Mouse (Mus musculus): Measurements from ENCODE around the gene Me1. TPM values are rescaled to one million over a fixed set of nuclear protein-coding genes. Genes with fewer than 3 reads are reported as not detected.
A peak's percentile ranks its signal among the peaks of the same experiment; 100 is the strongest.

Me1 gene
- polyA plus RNA-seq, 1 experiment from 2014 or later = 18.9 TPM

DNA sequence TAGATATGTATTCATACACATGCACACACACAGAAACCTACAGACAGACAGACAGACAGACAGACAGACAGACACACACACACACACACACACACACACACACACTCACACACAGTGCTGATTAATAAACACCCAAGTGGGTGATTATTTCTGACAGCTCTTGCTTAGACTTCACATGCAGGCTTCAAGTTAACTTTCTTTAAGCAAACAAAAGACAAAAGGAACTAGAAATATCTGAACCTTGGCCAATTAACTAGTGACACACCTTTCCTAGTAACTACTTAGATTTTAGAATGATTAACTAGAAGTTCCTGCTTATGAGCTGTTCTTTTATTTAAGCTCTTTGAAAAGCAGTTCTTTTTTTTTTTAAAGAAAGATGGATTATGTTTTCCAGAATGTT is 38.6 kb upstream of the Me1 start:
- Histone ChIP-seq H3K27me3 (ENCODE audit: control insufficient read depth, insufficient read depth, low read length) (no peaks in the 10 kb centered on the region), H3K9me3 (replicated peaks; ENCODE audit: control insufficient read depth, low read length) (no peaks in the 10 kb centered on the region), H3K27ac (replicated peaks; ENCODE audit: low read depth, low read length) (no peak overlapping the region), H3K36me3 (replicated peaks; ENCODE audit: control insufficient read depth, insufficient read depth, low read depth, low read length) (no peaks in the 10 kb centered on the region), H3K4me3 (ENCODE audit: low read depth, low read length) (no peak overlapping the region), H3K4me2 (ENCODE audit: low read depth, low read length) (no peak overlapping the region), H3K4me1 (ENCODE audit: control insufficient read depth, insufficient read depth, low read length) (no peaks in the 10 kb centered on the region), H3K9ac (replicated peaks; ENCODE audit: low read length) (no peak overlapping the region)
- ATAC-seq (replicated peaks; ENCODE audit: insufficient number of reproducible peaks, low FRiP score, low TSS enrichment, low read depth) (no peak), DNase-seq (ENCODE audit: low spot score) (no peak)

DNA sequence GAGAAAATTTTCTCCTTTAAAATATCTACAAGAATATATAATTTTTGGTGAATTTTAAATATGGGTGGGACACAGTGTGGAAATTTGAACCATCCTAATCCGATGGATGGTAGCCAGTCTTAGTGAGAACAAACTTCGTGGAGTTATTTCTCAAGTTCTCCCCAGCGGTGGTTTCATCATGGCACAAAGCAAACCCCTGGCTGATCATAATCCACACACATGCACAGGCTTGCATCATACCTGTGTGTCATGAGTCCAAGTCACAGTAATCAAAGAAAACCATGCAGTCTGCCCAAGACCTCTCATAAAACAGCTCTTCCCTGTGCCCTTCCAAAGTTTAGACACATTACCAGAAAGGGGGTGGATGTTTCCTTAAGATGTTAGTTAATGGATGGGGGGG is 34.1 kb upstream of the Me1 start:
- no peaks in the 10 kb centered on the region for H3K9me3 ChIP-seq (replicated peaks; ENCODE audit: control insufficient read depth, low read length)

DNA sequence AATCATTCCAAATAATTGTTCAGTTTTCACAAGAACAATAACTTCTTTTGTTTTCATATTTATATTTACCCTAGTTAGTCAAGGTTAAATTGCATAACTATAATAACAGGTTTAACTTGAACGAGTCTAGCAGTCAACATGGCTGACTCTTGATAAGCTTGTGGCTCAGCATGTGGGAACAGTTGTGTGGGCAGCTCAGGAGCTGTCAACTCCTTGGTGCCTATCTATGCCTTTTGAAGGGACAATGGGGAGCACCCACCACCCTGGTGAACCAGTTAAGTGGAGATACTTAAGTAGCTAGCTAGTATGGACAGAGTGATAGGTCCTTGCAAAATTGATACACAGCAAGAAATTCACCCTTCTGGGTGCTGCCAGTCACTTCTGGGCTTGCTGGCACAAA is 33.3 kb upstream of the Me1 start:
- ATAC-seq (replicated peaks; ENCODE audit: insufficient number of reproducible peaks, low FRiP score, low TSS enrichment, low read depth) = no peak
- H3K9me3 ChIP-seq (replicated peaks; ENCODE audit: control insufficient read depth, low read length) = no peaks in the 10 kb centered on the region
- no peak overlapping the region for H3K4me2 ChIP-seq (ENCODE audit: low read depth, low read length)
- no peaks in the 10 kb centered on the region for H3K36me3 ChIP-seq (replicated peaks; ENCODE audit: control insufficient read depth, insufficient read depth, low read depth, low read length)
- no peak overlapping the region for H3K27ac ChIP-seq (replicated peaks; ENCODE audit: low read depth, low read length)
- DNase-seq (ENCODE audit: low spot score) = no peak
- H3K27me3 ChIP-seq (ENCODE audit: control insufficient read depth, insufficient read depth, low read length) = no peaks in the 10 kb centered on the region
- no peaks in the 10 kb centered on the region for H3K4me1 ChIP-seq (ENCODE audit: control insufficient read depth, insufficient read depth, low read length)
- H3K4me3 ChIP-seq (ENCODE audit: low read depth, low read length) = no peak overlapping the region
- H3K9ac ChIP-seq (replicated peaks; ENCODE audit: low read length) = no peak overlapping the region
- 69% methylated on average over 1 of the region's 1 CpGs for WGBS

More for the DNA sequence above, 34.1 kb upstream of the Me1 start:
- H3K27me3 ChIP-seq (ENCODE audit: control insufficient read depth, insufficient read depth, low read length) = no peaks in the 10 kb centered on the region
- H3K4me3 ChIP-seq (ENCODE audit: low read depth, low read length) = no peak overlapping the region
- no peaks in the 10 kb centered on the region for H3K36me3 ChIP-seq (replicated peaks; ENCODE audit: control insufficient read depth, insufficient read depth, low read depth, low read length)
- H3K4me1 ChIP-seq (ENCODE audit: control insufficient read depth, insufficient read depth, low read length) = no peaks in the 10 kb centered on the region
- 88% methylated on average over 3 of the region's 3 CpGs for WGBS
- H3K4me2 ChIP-seq (ENCODE audit: low read depth, low read length) = no peak overlapping the region
- no peak for DNase-seq (ENCODE audit: low spot score)
- H3K27ac ChIP-seq (replicated peaks; ENCODE audit: low read depth, low read length) = no peak overlapping the region
- no peak for ATAC-seq (replicated peaks; ENCODE audit: insufficient number of reproducible peaks, low FRiP score, low TSS enrichment, low read depth)
- H3K9ac ChIP-seq (replicated peaks; ENCODE audit: low read length) = no peak overlapping the region

DNA sequence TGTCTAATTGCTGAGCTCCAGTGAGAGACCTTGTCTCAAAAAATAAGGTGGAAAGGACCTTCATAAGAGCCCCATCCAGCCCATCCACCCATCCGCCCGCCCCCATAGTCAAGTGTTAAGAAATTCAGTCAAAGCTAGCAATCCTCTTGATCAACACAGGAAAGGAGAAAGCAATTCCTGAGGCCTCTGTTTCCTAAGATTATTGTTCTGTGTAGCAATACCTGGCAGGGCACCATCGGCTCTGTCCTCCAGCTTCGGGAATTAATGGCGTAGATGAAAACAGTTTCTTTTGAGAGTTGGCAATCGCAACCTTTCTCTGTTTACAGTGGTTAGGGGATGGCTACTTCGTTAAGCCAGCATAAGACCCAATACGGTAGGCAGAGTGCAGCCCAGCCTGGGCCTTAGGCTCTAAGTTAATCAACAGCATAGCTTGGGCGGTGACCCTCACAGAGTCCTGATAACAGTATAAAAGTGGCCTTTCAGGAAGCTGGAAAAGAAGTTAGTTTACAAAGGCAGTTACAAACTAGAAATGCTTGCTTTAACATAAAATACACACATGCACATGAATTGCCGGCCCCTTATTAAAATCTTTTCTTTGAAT is 32.6 kb upstream of the Me1 start:
- Histone ChIP-seq H3K36me3 (replicated peaks; ENCODE audit: control insufficient read depth, insufficient read depth, low read depth, low read length) (no peaks in the 10 kb centered on the region), H3K9me3 (replicated peaks; ENCODE audit: control insufficient read depth, low read length) (no peaks in the 10 kb centered on the region), H3K4me3 (ENCODE audit: low read depth, low read length) (no peak overlapping the region), H3K9ac (replicated peaks; ENCODE audit: low read length) (no peak overlapping the region), H3K27ac (replicated peaks; ENCODE audit: low read depth, low read length) (no peak overlapping the region), H3K27me3 (ENCODE audit: control insufficient read depth, insufficient read depth, low read length) (no peaks in the 10 kb centered on the region), H3K4me1 (ENCODE audit: control insufficient read depth, insufficient read depth, low read length) (no peaks in the 10 kb centered on the region), H3K4me2 (ENCODE audit: low read depth, low read length) (no peak overlapping the region)
- DNase-seq (ENCODE audit: low spot score) = no peak
- ATAC-seq (replicated peaks; ENCODE audit: insufficient number of reproducible peaks, low FRiP score, low TSS enrichment, low read depth) = no peak
- WGBS = 84% methylated on average over 10 of the region's 10 CpGs

DNA sequence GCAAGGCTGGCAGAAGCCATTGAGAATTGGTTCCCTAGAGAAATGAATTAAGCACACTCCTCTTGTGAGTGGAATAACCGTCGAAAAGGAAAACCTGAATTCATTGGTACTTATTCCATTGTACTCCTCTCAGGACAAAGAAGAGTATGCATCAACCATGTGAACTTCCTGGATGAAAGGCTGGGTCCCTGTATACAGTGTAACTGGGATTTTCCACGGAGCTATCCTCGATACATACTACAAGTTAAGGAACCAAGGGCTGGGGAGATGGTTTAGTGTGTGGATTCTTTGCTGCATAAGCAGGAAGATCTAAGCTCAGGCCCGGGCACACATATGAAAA is 30.6 kb upstream of the Me1 start:
- no peaks in the 10 kb centered on the region for H3K27me3 ChIP-seq (ENCODE audit: control insufficient read depth, insufficient read depth, low read length)
- 88% methylated on average over 5 of the region's 5 CpGs for WGBS
- H3K4me1 ChIP-seq (ENCODE audit: control insufficient read depth, insufficient read depth, low read length) = no peaks in the 10 kb centered on the region
- H3K9ac ChIP-seq (replicated peaks; ENCODE audit: low read length) = no peak overlapping the region
- H3K4me2 ChIP-seq (ENCODE audit: low read depth, low read length) = no peak overlapping the region
- no peak overlapping the region for H3K4me3 ChIP-seq (ENCODE audit: low read depth, low read length)
- no peaks in the 10 kb centered on the region for H3K9me3 ChIP-seq (replicated peaks; ENCODE audit: control insufficient read depth, low read length)
- no peaks in the 10 kb centered on the region for H3K36me3 ChIP-seq (replicated peaks; ENCODE audit: control insufficient read depth, insufficient read depth, low read depth, low read length)
- ATAC-seq (replicated peaks; ENCODE audit: insufficient number of reproducible peaks, low FRiP score, low TSS enrichment, low read depth) = no peak
- H3K27ac ChIP-seq (replicated peaks; ENCODE audit: low read depth, low read length) = no peak overlapping the region
- DNase-seq (ENCODE audit: low spot score) = no peak

DNA sequence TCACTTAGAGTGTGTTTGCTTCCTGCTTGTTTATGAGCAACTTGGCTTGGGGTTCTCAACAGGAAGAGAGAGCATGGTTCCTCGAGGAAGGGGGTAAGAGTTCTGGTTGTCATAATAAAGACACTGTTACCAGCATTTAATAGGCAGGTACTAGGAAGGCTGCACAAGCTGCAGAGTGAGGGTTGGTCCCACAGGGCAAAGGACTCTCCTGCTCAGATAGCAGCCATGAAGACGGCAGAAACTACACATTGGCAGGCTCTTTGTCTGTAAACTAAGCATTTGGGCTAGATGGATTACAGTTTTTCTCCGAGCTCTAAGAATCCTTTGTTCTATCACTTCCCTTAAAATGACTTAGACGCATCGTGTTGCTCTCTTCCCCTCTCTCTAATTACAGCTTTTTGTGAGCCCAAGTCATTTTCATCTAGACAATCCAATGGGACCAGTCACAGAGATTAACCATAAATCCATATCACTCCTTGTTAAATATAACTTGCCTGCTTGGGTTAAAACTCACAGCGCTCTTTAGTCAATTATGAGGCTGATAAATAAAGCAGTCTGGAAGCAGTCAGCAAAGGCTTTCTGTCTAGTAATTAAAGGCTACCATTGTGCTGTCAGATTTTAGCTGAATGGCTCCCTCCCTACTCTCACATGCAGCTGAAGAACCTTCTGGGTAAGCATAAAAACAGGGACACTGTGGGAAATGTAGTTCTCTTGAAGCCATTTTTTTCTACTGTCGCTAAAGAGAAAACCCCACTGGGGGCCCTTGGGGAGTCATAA is 30.0 kb upstream of the Me1 start:
- Histone ChIP-seq H3K36me3 (replicated peaks; ENCODE audit: control insufficient read depth, insufficient read depth, low read depth, low read length) (no peaks in the 10 kb centered on the region), H3K4me3 (ENCODE audit: low read depth, low read length) (no peak overlapping the region), H3K27ac (replicated peaks; ENCODE audit: low read depth, low read length) (no peak overlapping the region), H3K4me2 (ENCODE audit: low read depth, low read length) (no peak overlapping the region), H3K27me3 (ENCODE audit: control insufficient read depth, insufficient read depth, low read length) (no peaks in the 10 kb centered on the region), H3K9me3 (replicated peaks; ENCODE audit: control insufficient read depth, low read length) (no peaks in the 10 kb centered on the region), H3K4me1 (ENCODE audit: control insufficient read depth, insufficient read depth, low read length) (no peaks in the 10 kb centered on the region), H3K9ac (replicated peaks; ENCODE audit: low read length) (no peak overlapping the region)
- DNase-seq (ENCODE audit: low spot score) (peak; percentile 3), ATAC-seq (replicated peaks; ENCODE audit: insufficient number of reproducible peaks, low FRiP score, low TSS enrichment, low read depth) (no peak)
- WGBS = 49% methylated on average over 7 of the region's 7 CpGs

DNA sequence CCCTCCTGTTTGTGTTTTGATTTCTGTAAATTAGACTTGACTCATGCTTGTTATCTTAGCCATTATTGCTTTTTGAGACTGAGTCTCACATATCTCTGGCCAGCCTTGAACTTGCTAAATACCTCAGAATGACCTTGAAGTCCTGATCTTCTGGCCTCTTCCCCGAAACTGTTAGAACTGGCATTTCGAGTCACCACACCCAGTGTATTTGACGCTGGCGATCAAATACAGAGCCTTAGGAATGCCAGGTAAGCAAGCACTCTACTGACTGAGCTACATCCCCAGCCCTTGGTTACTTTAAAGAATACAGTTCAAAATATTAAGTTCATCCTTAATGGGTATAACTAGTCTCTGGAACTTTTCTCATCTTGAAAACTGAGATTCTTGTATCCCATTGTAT is 29.3 kb upstream of the Me1 start:
- Histone ChIP-seq H3K4me2 (ENCODE audit: low read depth, low read length) (no peak overlapping the region), H3K4me1 (ENCODE audit: control insufficient read depth, insufficient read depth, low read length) (no peaks in the 10 kb centered on the region), H3K9me3 (replicated peaks; ENCODE audit: control insufficient read depth, low read length) (no peaks in the 10 kb centered on the region), H3K27me3 (ENCODE audit: control insufficient read depth, insufficient read depth, low read length) (no peaks in the 10 kb centered on the region), H3K9ac (replicated peaks; ENCODE audit: low read length) (no peak overlapping the region), H3K4me3 (ENCODE audit: low read depth, low read length) (no peak overlapping the region), H3K36me3 (replicated peaks; ENCODE audit: control insufficient read depth, insufficient read depth, low read depth, low read length) (no peaks in the 10 kb centered on the region), H3K27ac (replicated peaks; ENCODE audit: low read depth, low read length) (no peak overlapping the region)
- WGBS = 85% methylated on average over 4 of the region's 4 CpGs
- DNase-seq (ENCODE audit: low spot score) (no peak), ATAC-seq (replicated peaks; ENCODE audit: insufficient number of reproducible peaks, low FRiP score, low TSS enrichment, low read depth) (no peak)

DNA sequence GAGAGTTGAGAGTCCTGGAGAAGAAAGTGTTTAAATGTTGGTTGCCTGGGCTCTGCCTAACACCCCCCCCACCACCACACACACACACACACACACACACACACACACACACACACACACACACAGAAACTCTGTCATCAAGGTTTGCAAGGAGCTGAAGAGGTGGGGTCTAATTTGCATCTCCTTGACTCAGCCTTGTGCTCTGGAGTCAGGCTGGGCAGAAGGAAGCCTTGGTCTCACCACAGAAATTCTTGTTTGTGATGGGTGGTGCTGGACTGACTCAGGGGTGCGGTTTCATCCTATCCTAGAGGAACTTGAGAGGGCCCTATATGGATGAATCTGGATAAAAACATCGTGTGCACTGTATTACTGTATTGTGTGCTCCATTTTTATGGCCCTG is 25.0 kb upstream of the Me1 start:
- no peaks in the 10 kb centered on the region for H3K27me3 ChIP-seq (ENCODE audit: control insufficient read depth, insufficient read depth, low read length)
- H3K27ac ChIP-seq (replicated peaks; ENCODE audit: low read depth, low read length) = no peak overlapping the region
- H3K9me3 ChIP-seq (replicated peaks; ENCODE audit: control insufficient read depth, low read length) = no peaks in the 10 kb centered on the region
- no peak overlapping the region for H3K4me3 ChIP-seq (ENCODE audit: low read depth, low read length)
- H3K36me3 ChIP-seq (replicated peaks; ENCODE audit: control insufficient read depth, insufficient read depth, low read depth, low read length) = no peaks in the 10 kb centered on the region
- no peak overlapping the region for H3K4me2 ChIP-seq (ENCODE audit: low read depth, low read length)
- 92% methylated on average over 2 of the region's 2 CpGs for WGBS
- H3K9ac ChIP-seq (replicated peaks; ENCODE audit: low read length) = no peak overlapping the region
- ATAC-seq (replicated peaks; ENCODE audit: insufficient number of reproducible peaks, low FRiP score, low TSS enrichment, low read depth) (no peak), DNase-seq (ENCODE audit: low spot score) (no peak)
- no peaks in the 10 kb centered on the region for H3K4me1 ChIP-seq (ENCODE audit: control insufficient read depth, insufficient read depth, low read length)
